Mouse (Mus musculus) E14TG2a.4 (cell line): ENCODE data around the gene Eif4e3.
A peak's percentile ranks its signal among the peaks of the same experiment; 100 is the strongest.

Experiments used
- H3K27me3 ChIP-seq: 2 replicates; pipeline ENCODE4 v1.6.1; 2014; ENCODE audit warnings: low read length, control low read depth; ENCODE audit not compliant: insufficient read depth
- H3K36me3 ChIP-seq: 2 replicates; pipeline ENCODE4 v1.6.1; 2014; ENCODE audit warnings: low read length, control low read depth; ENCODE audit not compliant: insufficient read depth
- H3K4me1 ChIP-seq: replicated peaks from 2 replicates; pipeline ENCODE4 v1.6.1; 2014; ENCODE audit warnings: low read depth, low read length, control low read depth
- H3K4me3 ChIP-seq: replicated peaks from 2 replicates; pipeline ENCODE4 v1.5.1; 2014; ENCODE audit warnings: mild to moderate bottlenecking, low read length
- H3K9me3 ChIP-seq: 2 replicates; pipeline ENCODE4 v1.6.1; 2014; ENCODE audit warnings: low read length, control low read depth
- CTCF ChIP-seq: conservative IDR thresholded peaks from 2 replicates; pipeline ENCODE4 v1.5.1; 2014; ENCODE audit warnings: low read length
- NANOG ChIP-seq: IDR thresholded peaks from 2 replicates; pipeline ENCODE4 v1.6.1; 2014; ENCODE audit warnings: borderline replicate concordance, low read length, mixed read lengths
- POU5F1 ChIP-seq: IDR thresholded peaks from 2 replicates; pipeline ENCODE4 v1.6.1; 2014; ENCODE audit warnings: low read length, borderline replicate concordance

Gene Eif4e3

DNA sequence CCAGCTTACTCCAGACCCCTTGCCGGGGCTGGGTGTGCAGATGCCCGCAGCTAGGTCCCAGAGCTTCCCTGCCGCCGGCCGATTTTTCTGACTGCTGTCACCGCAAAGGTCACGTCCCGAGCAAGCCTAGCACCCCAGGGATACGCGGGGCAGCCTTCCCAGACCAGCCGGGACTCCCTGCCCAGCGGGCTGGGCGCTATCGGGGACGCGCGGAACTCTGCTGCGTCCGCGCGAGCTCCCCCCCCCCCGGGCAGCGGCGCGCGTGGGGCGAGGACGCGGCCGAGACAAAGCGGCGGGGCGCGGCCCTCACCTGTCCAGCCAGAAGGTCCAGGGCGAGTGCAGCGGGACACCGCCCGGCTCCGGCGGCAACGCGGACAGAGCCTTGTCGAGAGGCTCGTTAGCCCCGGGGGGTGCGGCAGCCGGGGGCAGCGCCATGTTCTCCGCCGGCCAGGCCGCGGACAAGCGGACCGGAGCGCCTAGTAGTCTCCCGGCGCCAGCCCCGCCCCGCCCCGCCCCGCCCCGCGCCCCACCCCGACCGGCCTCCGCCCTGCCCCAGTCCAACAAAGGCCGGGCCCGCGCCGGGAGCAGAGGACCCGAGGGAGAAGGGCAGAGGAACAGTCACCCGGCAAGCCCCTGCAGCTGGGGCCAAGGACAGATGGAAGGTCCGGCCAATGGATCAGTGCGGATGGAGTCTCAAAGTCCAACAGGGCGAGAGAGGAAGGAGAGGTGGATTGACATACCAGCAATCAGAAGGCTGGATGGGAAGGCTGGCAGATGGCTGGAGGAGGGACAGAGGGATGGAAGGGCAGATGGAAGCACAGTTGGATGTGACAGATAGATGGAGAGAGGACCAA lies at the start of gene Eif4e3, which contains the start of gene Gm20696:
Eif4e3 (minus strand) TSS at position 454 of the 854 bp plus-strand sequence.
Gm20696 (minus strand) TSS at position 480 of the 854 bp plus-strand sequence.
- no peak for TF ChIP-seq POU5F1
- TF ChIP-seq NANOG: no peak
- TF ChIP-seq CTCF: no peak
- Histone ChIP-seq H3K4me1 (peaks cover 22% of the 10 kb centered on the region; the same call in 1 of the 2 replicates), H3K4me3 (peak within 1 kb of the TSS; percentile 83), H3K36me3 (no peaks in the 10 kb centered on the region), H3K9me3 (no peaks in the 10 kb centered on the region), H3K27me3 (peaks cover 55% of the 10 kb centered on the region)

- Histone ChIP-seq H3K4me1 (peaks cover 27% of the 10 kb centered on the region), H3K4me3 (no peak overlapping the region), H3K9me3 (no peaks in the 10 kb centered on the region), H3K36me3 (no peaks in the 10 kb centered on the region), H3K27me3 (no peaks in the 10 kb centered on the region)
- TF ChIP-seq POU5F1: no peak
- TF ChIP-seq CTCF: no peak
- TF ChIP-seq NANOG: no peak
These were observed 49.3 kb upstream of the Eif4e3 start for GRCm38 (mm10) chr6:99715913-99716312.

GRCm38 (mm10) chr6:99715191-99715590 lies 48.6 kb upstream of the Eif4e3 start:
- H3K9me3 ChIP-seq: no peaks in the 10 kb centered on the region

DNA sequence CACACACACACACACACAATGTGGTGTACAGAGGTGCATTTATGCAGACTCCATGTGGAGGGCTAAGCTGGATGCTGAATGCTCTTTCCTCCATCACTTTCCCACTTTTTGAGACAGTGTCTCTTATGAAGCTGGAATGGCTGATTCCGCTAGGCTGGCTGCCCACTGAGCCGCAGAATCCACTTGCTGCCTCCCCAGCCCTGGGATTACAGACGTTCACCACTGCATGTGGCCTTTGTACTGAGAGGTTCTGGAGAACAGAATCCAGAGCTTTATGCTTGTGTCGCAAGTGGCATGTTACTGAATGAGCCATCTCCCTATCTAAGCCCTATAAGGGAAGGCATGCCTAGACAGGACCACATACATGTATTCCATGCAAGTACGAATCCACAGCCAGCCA lies 46.7 kb upstream of the Eif4e3 start:
- Histone ChIP-seq H3K36me3 (no peaks in the 10 kb centered on the region), H3K4me1 (peaks cover 27% of the 10 kb centered on the region), H3K9me3 (no peaks in the 10 kb centered on the region), H3K27me3 (0 out of 2 replicates have a peak, but pooled peaks cover 2% of the 10 kb centered on the region), H3K4me3 (no peak overlapping the region)
- TF ChIP-seq POU5F1: no peak
- no peak for TF ChIP-seq CTCF
- TF ChIP-seq NANOG: no peak

More at GRCm38 (mm10) chr6:99715191-99715590, 48.6 kb upstream of the Eif4e3 start:
- no peak overlapping the region for H3K4me3 ChIP-seq
- peaks cover 27% of the 10 kb centered on the region for H3K4me1 ChIP-seq
- H3K36me3 ChIP-seq: no peaks in the 10 kb centered on the region
- no peaks in the 10 kb centered on the region for H3K27me3 ChIP-seq
- TF ChIP-seq POU5F1 (peak; percentile 34; the same call in 1 of the 2 replicates), NANOG (no peak), CTCF (0 out of 2 replicates have a peak, but pooled peaks have one; percentile 5)

DNA sequence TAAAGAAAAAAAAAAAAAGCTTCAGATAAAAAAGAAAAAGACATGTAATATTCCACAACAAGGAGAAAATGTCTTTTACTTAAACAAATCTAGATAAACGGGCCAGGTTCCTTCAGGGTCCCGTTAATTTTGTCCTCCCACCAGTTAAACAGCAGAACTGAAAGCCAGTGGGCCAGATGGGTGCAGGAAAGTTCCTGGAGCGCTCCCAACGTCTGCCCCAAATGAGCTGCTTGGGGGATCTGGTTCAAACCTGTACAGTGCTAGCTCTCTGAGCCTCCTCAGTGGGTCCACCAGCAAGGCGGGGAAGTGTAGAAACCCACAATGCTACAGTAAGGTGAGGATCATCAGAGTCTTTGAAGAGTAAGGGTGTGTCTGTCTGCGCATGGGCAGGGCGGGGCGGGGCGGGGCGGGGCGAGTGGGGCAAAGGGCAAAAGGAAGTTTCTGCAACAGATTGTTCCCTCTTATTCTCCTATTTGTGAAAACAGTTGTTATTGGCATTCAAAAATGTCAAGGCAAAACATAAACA lies 45.1 kb upstream of the Eif4e3 start:
- Histone ChIP-seq H3K36me3 (no peaks in the 10 kb centered on the region), H3K9me3 (no peaks in the 10 kb centered on the region), H3K4me1 (peaks cover 27% of the 10 kb centered on the region), H3K4me3 (no peak overlapping the region), H3K27me3 (0 out of 2 replicates have a peak, but pooled peaks cover 2% of the 10 kb centered on the region)
- TF ChIP-seq NANOG: no peak
- no peak for TF ChIP-seq POU5F1
- TF ChIP-seq CTCF: no peak

DNA sequence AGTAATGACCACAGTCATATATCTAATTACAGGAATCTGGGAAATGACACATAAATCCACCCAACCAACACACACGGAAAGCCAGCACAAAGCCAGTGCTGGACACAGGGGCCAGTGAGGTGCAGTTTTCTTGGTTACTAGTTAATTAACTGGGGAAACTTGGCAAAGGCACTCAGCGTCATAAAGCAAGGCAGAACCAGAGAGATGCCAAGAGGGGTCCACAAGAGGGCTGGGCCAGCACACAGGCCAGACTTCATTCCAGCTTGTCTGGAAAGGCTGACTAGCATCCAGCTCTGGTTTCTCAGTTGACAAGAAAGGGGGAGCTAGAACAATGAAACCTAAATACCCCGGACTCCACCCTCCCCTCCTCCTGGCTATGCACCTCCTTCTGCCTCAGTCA lies 33.9 kb upstream of the Eif4e3 start:
- Histone ChIP-seq H3K4me3 (no peak overlapping the region), H3K4me1 (peaks cover 8% of the 10 kb centered on the region; the same call in 1 of the 2 replicates), H3K27me3 (peaks cover 51% of the 10 kb centered on the region), H3K9me3 (no peaks in the 10 kb centered on the region), H3K36me3 (no peaks in the 10 kb centered on the region)
- TF ChIP-seq NANOG (no peak), CTCF (no peak), POU5F1 (no peak)

GRCm38 (mm10) chr6:99692916-99693841 lies 26.6 kb upstream of the Eif4e3 start:
- Histone ChIP-seq H3K4me3 (peak overlapping the region; percentile 80), H3K4me1 (peaks cover 11% of the 10 kb centered on the region), H3K27me3 (peaks cover 85% of the 10 kb centered on the region), H3K36me3 (no peaks in the 10 kb centered on the region), H3K9me3 (peaks cover 4% of the 10 kb centered on the region; the same call in 1 of the 2 replicates)
- no peak for TF ChIP-seq NANOG
- TF ChIP-seq CTCF: no peak
- no peak for TF ChIP-seq POU5F1

GRCm38 (mm10) chr6:99692206-99692915 lies 25.8 kb upstream of the Eif4e3 start, which contains the start of gene Gpr27:
Gpr27 (plus strand) TSS chr6:99692679.
- TF ChIP-seq POU5F1 (no peak), CTCF (no peak), NANOG (no peak)
- Histone ChIP-seq H3K4me1 (peaks cover 11% of the 10 kb centered on the region), H3K9me3 (peaks cover 4% of the 10 kb centered on the region; the same call in 1 of the 2 replicates), H3K4me3 (peak within 1 kb of the TSS; percentile 80), H3K27me3 (peaks cover 77% of the 10 kb centered on the region), H3K36me3 (no peaks in the 10 kb centered on the region)
